Mouse (Mus musculus): ENCODE measurements around the gene Ntrk2. TPM values are rescaled to one million over a fixed set of nuclear protein-coding genes. Genes with fewer than 3 reads are reported as not detected.

Gene Ntrk2
- total and polyA plus RNA-seq, 3 experiments = 0.11 TPM; not detected in 2

DNA sequence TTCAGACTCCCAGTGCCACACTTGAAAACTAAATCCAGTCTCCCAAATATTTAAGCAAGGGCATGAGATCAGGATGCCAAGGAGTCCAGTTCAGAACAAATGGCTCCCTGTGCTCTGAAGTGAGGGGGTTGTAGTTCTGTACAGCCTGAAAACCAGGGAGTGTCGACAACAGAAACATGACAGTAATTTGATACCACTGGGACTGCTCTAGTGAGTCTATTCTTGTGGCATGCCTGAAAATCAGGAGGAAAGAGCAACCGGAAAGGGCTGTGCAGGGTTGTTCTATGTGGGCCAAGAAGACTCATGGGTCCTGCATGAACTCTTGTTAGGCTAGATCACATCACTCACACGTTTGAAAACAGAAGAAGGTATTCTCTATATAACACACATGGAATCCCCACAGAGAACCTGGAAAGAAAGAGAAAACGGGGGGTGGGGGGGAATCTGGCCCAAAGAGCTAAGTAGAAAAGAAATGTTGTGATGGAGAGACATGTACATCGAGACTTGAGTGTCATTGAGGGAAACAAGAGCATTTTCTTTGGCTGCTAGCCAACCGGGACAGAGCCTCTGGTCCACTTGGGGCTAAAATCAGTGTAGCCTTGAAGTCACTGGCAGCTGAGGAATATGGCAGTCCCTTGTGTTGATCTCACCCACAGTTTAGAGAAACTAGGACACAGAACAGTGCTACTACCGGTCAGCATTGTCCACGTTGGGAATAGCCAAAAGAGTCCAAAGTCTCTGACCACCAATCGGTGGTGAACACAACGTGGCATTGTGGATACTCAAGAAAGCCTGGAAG is 313.4 kb downstream of the Ntrk2 start:
- TF ChIP-seq CTCF (IDR thresholded peaks at IDR 0.05; ENCODE audit: low read depth, low read length) = no peak
- no peak for TF ChIP-seq TAL1 (conservative IDR thresholded peaks at IDR 0.05; ENCODE audit: low read depth, low read length)
- no peak for TF ChIP-seq POLR2AphosphoS5 (IDR thresholded peaks at IDR 0.05; ENCODE audit: insufficient replicate concordance, low read depth, low read length)
- TF ChIP-seq GATA1 (IDR thresholded peaks at IDR 0.05; ENCODE audit: borderline replicate concordance, low read length) = no peak
- TF ChIP-seq GATA2 (IDR thresholded peaks at IDR 0.05; ENCODE audit: borderline replicate concordance, low read depth, low read length) = no peak
- DNase-seq (ENCODE audit: low spot score) (no peak), ATAC-seq (ENCODE audit: extremely low read depth, insufficient number of reproducible peaks, low FRiP score, poor library complexity, severe bottlenecking) (no peak)
- Histone ChIP-seq H3K4me3 (ENCODE audit: low read depth, low read length) (no peak overlapping the region), H3K9me3 (replicated peaks) (peaks cover 49% of the 10 kb centered on the region), H3K36me3 (replicated peaks) (no peaks in the 10 kb centered on the region), H3K27me3 (ENCODE audit: insufficient read depth, low read length) (no peaks in the 10 kb centered on the region), H3K4me1 (ENCODE audit: insufficient read depth, low read depth, low read length) (no peaks in the 10 kb centered on the region)

DNA sequence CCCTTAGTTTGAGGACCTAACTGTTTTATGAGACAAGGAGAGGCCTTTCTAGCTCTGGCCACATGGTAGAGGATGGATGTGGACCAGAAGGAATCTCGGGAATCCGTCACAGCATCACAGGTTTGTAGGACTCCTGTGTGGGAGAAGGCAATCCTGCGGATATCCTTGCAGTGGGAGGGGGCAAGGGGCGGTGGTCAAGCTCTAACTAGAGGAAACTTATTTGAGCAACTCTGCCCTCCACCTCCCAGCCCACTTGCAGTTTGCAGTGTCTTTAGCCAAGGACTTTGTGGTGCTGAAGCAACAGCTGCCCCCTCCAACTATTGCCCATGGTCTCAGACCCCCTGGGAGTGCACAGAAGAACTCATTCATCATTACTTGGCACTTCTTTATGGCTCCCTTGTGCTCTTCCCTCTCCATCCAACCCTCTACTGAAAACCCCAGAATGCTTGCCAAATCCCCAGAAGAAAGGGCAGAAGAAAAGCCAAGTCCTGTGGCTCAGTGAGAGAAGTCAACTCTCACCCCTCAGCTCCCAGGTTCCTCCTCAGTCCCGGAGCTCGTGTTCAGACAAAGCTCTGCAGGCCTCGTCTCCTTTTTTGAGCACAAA is 336.9 kb downstream of the Ntrk2 start:
- no peak for ATAC-seq (ENCODE audit: extremely low read depth, insufficient number of reproducible peaks, low FRiP score, poor library complexity, severe bottlenecking)
- DNase-seq (ENCODE audit: low spot score) = no peak
- H3K9me3 ChIP-seq (replicated peaks) = peaks cover 62% of the 10 kb centered on the region
- no peak overlapping the region for H3K4me3 ChIP-seq (ENCODE audit: low read depth, low read length)
- TF ChIP-seq CTCF (IDR thresholded peaks at IDR 0.05; ENCODE audit: low read depth, low read length) (no peak), GATA1 (IDR thresholded peaks at IDR 0.05; ENCODE audit: borderline replicate concordance, low read length) (no peak), POLR2AphosphoS5 (IDR thresholded peaks at IDR 0.05; ENCODE audit: insufficient replicate concordance, low read depth, low read length) (no peak), TAL1 (conservative IDR thresholded peaks at IDR 0.05; ENCODE audit: low read depth, low read length) (no peak), GATA2 (IDR thresholded peaks at IDR 0.05; ENCODE audit: borderline replicate concordance, low read depth, low read length) (no peak)
- H3K27me3 ChIP-seq (ENCODE audit: insufficient read depth, low read length) = no peaks in the 10 kb centered on the region
- no peaks in the 10 kb centered on the region for H3K36me3 ChIP-seq (replicated peaks)
- H3K4me1 ChIP-seq (ENCODE audit: insufficient read depth, low read depth, low read length) = no peaks in the 10 kb centered on the region

DNA sequence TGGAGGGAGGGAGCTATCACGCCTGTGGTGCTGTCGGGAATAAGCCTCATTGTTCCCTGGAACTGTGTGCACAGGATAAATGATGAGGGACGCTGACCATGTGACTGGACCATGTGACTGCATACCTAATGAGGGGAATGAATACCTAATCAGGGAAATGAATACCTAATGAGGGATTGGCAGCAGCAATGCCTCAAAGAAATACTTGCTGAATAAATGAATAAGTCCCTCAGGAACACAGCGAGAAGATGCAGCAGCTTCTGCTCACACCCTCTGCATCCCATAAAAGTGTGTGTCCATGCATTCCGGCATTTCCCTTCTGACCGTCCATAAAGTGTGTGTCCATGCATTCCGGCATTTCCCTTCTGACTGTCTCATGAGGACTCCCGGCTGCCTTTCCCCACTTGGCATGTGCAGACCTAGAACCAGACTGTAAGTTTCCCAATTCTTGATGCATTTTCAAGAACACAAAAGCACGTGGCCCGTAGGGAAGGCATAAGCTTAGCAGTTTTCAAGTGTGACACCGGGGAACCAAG is 338.0 kb downstream of the Ntrk2 start:
- H3K27me3 ChIP-seq (ENCODE audit: insufficient read depth, low read length) = no peaks in the 10 kb centered on the region
- DNase-seq (ENCODE audit: low spot score) (no peak), ATAC-seq (ENCODE audit: extremely low read depth, insufficient number of reproducible peaks, low FRiP score, poor library complexity, severe bottlenecking) (no peak)
- no peaks in the 10 kb centered on the region for H3K4me1 ChIP-seq (ENCODE audit: insufficient read depth, low read depth, low read length)
- H3K36me3 ChIP-seq (replicated peaks) = no peaks in the 10 kb centered on the region
- no peak for TF ChIP-seq GATA2 (IDR thresholded peaks at IDR 0.05; ENCODE audit: borderline replicate concordance, low read depth, low read length)
- no peak for TF ChIP-seq CTCF (IDR thresholded peaks at IDR 0.05; ENCODE audit: low read depth, low read length)
- no peak for TF ChIP-seq POLR2AphosphoS5 (IDR thresholded peaks at IDR 0.05; ENCODE audit: insufficient replicate concordance, low read depth, low read length)
- no peak for TF ChIP-seq GATA1 (IDR thresholded peaks at IDR 0.05; ENCODE audit: borderline replicate concordance, low read length)
- no peak for TF ChIP-seq TAL1 (conservative IDR thresholded peaks at IDR 0.05; ENCODE audit: low read depth, low read length)
- H3K4me3 ChIP-seq (ENCODE audit: low read depth, low read length) = no peak overlapping the region
- peaks cover 69% of the 10 kb centered on the region for H3K9me3 ChIP-seq (replicated peaks)

DNA sequence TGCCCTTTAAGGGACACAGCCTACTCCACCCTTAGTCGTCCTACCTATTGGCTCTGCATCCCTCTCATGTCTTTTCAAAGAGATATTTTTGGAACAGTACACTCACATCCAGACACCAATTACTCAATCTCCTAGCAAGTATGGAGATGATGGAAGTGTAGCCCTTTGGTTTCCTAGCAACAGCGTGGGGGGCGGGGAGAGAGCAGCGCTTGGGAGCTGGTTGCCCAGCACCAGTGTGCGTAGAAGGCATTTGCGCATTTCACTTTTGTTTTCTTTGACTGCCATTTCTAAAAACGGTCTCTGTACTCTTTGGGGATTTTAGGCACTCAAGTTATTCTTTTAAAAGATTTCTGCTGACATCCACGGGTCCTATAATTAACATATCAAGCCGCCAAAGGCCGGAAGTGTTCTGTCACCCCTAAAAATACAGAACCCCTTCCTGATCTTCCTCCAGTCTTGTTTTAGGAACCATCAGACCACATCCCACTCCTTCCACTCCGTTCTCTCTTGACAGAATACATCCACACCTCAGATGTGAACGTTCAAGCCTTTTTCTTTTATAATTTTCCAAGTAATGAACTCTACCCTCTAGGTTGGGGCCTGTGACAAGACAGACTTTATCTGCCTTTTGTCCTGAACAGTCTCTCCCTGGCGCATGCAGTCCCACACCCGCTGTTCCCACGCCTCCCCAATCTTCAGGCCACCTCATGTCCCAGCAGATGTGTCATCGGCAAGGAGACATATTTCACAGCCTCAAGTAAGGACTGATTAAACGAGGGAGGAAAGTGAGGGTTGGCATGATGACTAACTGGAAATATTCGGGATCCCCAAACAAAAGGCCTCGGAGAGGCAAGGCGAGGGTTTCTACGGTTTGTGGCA is 339.5 kb downstream of the Ntrk2 start:
- ATAC-seq (ENCODE audit: extremely low read depth, insufficient number of reproducible peaks, low FRiP score, poor library complexity, severe bottlenecking) (no peak), DNase-seq (ENCODE audit: low spot score) (no peak)
- H3K4me1 ChIP-seq (ENCODE audit: insufficient read depth, low read depth, low read length) = no peaks in the 10 kb centered on the region
- H3K27me3 ChIP-seq (ENCODE audit: insufficient read depth, low read length) = no peaks in the 10 kb centered on the region
- no peak overlapping the region for H3K4me3 ChIP-seq (ENCODE audit: low read depth, low read length)
- no peaks in the 10 kb centered on the region for H3K36me3 ChIP-seq (replicated peaks)
- peaks cover 61% of the 10 kb centered on the region for H3K9me3 ChIP-seq (replicated peaks)
- TF ChIP-seq GATA1 (IDR thresholded peaks at IDR 0.05; ENCODE audit: borderline replicate concordance, low read length) (no peak), CTCF (IDR thresholded peaks at IDR 0.05; ENCODE audit: low read depth, low read length) (no peak), GATA2 (IDR thresholded peaks at IDR 0.05; ENCODE audit: borderline replicate concordance, low read depth, low read length) (no peak), POLR2AphosphoS5 (IDR thresholded peaks at IDR 0.05; ENCODE audit: insufficient replicate concordance, low read depth, low read length) (no peak), TAL1 (conservative IDR thresholded peaks at IDR 0.05; ENCODE audit: low read depth, low read length) (no peak)

DNA sequence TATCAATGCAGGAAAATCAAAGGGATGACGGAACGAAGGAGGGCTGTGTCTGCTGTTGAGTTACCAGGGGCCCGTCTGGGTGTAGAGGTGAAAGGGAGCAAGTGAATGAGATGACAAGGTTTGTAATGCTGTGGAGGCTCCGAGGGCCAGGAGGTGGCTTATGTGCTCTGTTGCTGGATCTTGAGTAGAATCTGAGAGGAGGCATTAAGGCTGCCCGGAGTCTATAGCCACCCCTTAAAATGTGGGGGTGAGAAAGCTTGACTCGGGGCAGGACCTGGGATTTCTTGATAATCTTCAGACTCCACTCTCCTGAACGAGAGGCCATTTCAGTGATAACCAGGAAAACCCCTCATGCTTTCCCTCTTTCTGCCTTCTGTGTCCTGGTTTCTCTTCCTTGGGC is 340.2 kb downstream of the Ntrk2 start:
- ATAC-seq (ENCODE audit: extremely low read depth, insufficient number of reproducible peaks, low FRiP score, poor library complexity, severe bottlenecking) (no peak), DNase-seq (ENCODE audit: low spot score) (no peak)
- Histone ChIP-seq H3K36me3 (replicated peaks) (no peaks in the 10 kb centered on the region), H3K4me3 (ENCODE audit: low read depth, low read length) (no peak overlapping the region), H3K27me3 (ENCODE audit: insufficient read depth, low read length) (no peaks in the 10 kb centered on the region), H3K4me1 (ENCODE audit: insufficient read depth, low read depth, low read length) (no peaks in the 10 kb centered on the region), H3K9me3 (replicated peaks) (peaks cover 62% of the 10 kb centered on the region)
- TF ChIP-seq GATA2 (IDR thresholded peaks at IDR 0.05; ENCODE audit: borderline replicate concordance, low read depth, low read length) = no peak
- no peak for TF ChIP-seq TAL1 (conservative IDR thresholded peaks at IDR 0.05; ENCODE audit: low read depth, low read length)
- TF ChIP-seq GATA1 (IDR thresholded peaks at IDR 0.05; ENCODE audit: borderline replicate concordance, low read length) = no peak
